Mouse (Mus musculus) hindbrain, embryonic 11.5 days (tissue): ENCODE data around the gene Sept1. TPM values are rescaled to one million over a fixed set of nuclear protein-coding genes. Genes with fewer than 3 reads are reported as not detected.

ENCODE experiments used
- ATAC-seq: fragments of 200-750 bp; cut with Nextera tagmentation; 2 replicates; pipeline ENCODE4 v1.8.0; 2017; ENCODE audit warnings: mild to moderate bottlenecking, moderate TSS enrichment, moderate library complexity; ENCODE audit not compliant: low FRiP score
- DNase-seq: peaks from one replicate; pipeline ENCODE4 v3.0.0-alpha.2; 2015; ENCODE audit warnings: low spot score
- H3K27ac ChIP-seq: fragments of 300-500 bp; sonication (generic); 2 replicates; pipeline ENCODE4 v1.5.1; 2014; ENCODE audit warnings: mild to moderate bottlenecking, low read depth, low read length
- H3K27me3 ChIP-seq: fragments of 300-500 bp; sonication (generic); 2 replicates; pipeline ENCODE4 v1.6.1; 2014; ENCODE audit warnings: mild to moderate bottlenecking, low read length, moderate library complexity, mixed read lengths; ENCODE audit not compliant: control insufficient read depth, insufficient read depth
- H3K36me3 ChIP-seq: fragments of 300-500 bp; sonication (generic); 2 replicates; pipeline ENCODE4 v1.6.1; 2014; ENCODE audit warnings: mild to moderate bottlenecking, low read length, moderate library complexity, mixed read lengths; ENCODE audit not compliant: control insufficient read depth, insufficient read depth
- H3K4me1 ChIP-seq: fragments of 300-500 bp; sonication (generic); replicated peaks from 2 replicates; pipeline ENCODE4 v1.6.1; 2014; ENCODE audit warnings: low read length, mixed read lengths; ENCODE audit not compliant: control insufficient read depth, insufficient read depth
- H3K4me2 ChIP-seq: fragments of 300-500 bp; sonication (generic); replicated peaks from 2 replicates; pipeline ENCODE4 v1.6.1; 2014; ENCODE audit warnings: mild to moderate bottlenecking, low read depth, low read length
- H3K4me3 ChIP-seq: fragments of 300-500 bp; sonication (generic); 2 replicates; pipeline ENCODE4 v1.5.1; 2014; ENCODE audit warnings: low read depth, low read length
- H3K9ac ChIP-seq: fragments of 300-500 bp; sonication (generic); 2 replicates; pipeline ENCODE4 v1.6.1; 2014; ENCODE audit warnings: low read depth, low read length
- H3K9me3 ChIP-seq: fragments of 300-500 bp; sonication (generic); 2 replicates; pipeline ENCODE4 v1.6.1; 2016; ENCODE audit warnings: low read length; ENCODE audit not compliant: control insufficient read depth
- WGBS: fragments of 180-500 bp; shearing (Covaris S2); extraction: QIAGEN DNeasy Blood & Tissue Kit; methylation state at CpG from one replicate; pipeline ENCODE4 v1.1.7; 2014; 5-methylcytosine and 5-hydroxymethylcytosine counted together
- polyA plus RNA-seq: library from polyadenylated mRNA; unstranded; fragments of >200 nt; fragmentation: Nextera tagmentation; extraction: Ambion mirVana; gene quantifications from 2 replicates; pipeline ENCODE4 v1.2.1, GENCODE M21; 2014

Sept1 gene
- polyA plus RNA-seq, 1 experiment from 2014 or later = 30.0 TPM

GRCm38 (mm10) chr7:127209851-127210250, 23.1 kb downstream of the Sept1 start:
- ATAC-seq (no peak), DNase-seq (no peak)
- Histone ChIP-seq H3K27ac (no peak overlapping the region), H3K36me3 (no peaks in the 10 kb centered on the region), H3K4me1 (peaks cover 6% of the 10 kb centered on the region; the same call in 1 of the 2 replicates), H3K9me3 (no peaks in the 10 kb centered on the region), H3K4me3 (peak overlapping the region; percentile 22), H3K9ac (no peak overlapping the region), H3K27me3 (peaks cover 10% of the 10 kb centered on the region; the same call in 1 of the 2 replicates), H3K4me2 (peak overlapping the region; percentile 39; the same call in 1 of the 2 replicates)
- 89% methylated on average over 5 of the region's 5 CpGs for WGBS

GRCm38 (mm10) chr7:127208553-127209438, 24.1 kb downstream of the Sept1 start, which contains the start of gene Mylpf:
Mylpf (plus strand) TSS chr7:127208890.
- Histone ChIP-seq H3K36me3 (no peaks in the 10 kb centered on the region), H3K27ac (peak within 1 kb of the TSS; percentile 77), H3K4me1 (peaks cover 6% of the 10 kb centered on the region; the same call in 1 of the 2 replicates), H3K9me3 (no peaks in the 10 kb centered on the region), H3K9ac (peak within 1 kb of the TSS; percentile 92), H3K4me3 (peak within 1 kb of the TSS; percentile 90), H3K27me3 (peaks cover 1% of the 10 kb centered on the region; the same call in 1 of the 2 replicates), H3K4me2 (peak within 1 kb of the TSS; percentile 96)
- DNase-seq = peak; percentile 96
- under 1% methylated on average over 36 of the region's 44 CpGs for WGBS
- peak; percentile 94 for ATAC-seq

- peak within 1 kb of the TSS; percentile 96 for H3K4me2 ChIP-seq
- 1% methylated on average over 22 of the region's 44 CpGs for WGBS
- no peaks in the 10 kb centered on the region for H3K27me3 ChIP-seq
- peaks cover 6% of the 10 kb centered on the region; the same call in 1 of the 2 replicates for H3K4me1 ChIP-seq
- H3K4me3 ChIP-seq = peak within 1 kb of the TSS; percentile 90
- ATAC-seq (peak; percentile 51), DNase-seq (no peak)
- peak within 1 kb of the TSS; percentile 77 for H3K27ac ChIP-seq
- H3K36me3 ChIP-seq = no peaks in the 10 kb centered on the region
- no peaks in the 10 kb centered on the region for H3K9me3 ChIP-seq
- H3K9ac ChIP-seq = peak within 1 kb of the TSS; percentile 92
Observed at GRCm38 (mm10) chr7:127208295-127208552, 24.7 kb downstream of the Sept1 start, which contains the start of gene Tbc1d10b. Tbc1d10b (minus strand) TSS chr7:127208468.

- Histone ChIP-seq H3K27me3 (no peaks in the 10 kb centered on the region), H3K4me3 (peak overlapping the region; percentile 90), H3K36me3 (no peaks in the 10 kb centered on the region), H3K9me3 (no peaks in the 10 kb centered on the region), H3K9ac (peak overlapping the region; percentile 92), H3K4me2 (peak overlapping the region; percentile 96), H3K27ac (peak overlapping the region; percentile 77), H3K4me1 (peaks cover 6% of the 10 kb centered on the region; the same call in 1 of the 2 replicates)
- DNase-seq = no peak
- WGBS = under 1% methylated on average over 48 of the region's 53 CpGs
- peak; percentile 36 for ATAC-seq
Observed at GRCm38 (mm10) chr7:127207374-127208294, 25.3 kb downstream of the Sept1 start.

GRCm38 (mm10) chr7:127206606-127207005, 26.3 kb downstream of the Sept1 start:
- ATAC-seq = no peak
- Histone ChIP-seq H3K36me3 (no peaks in the 10 kb centered on the region), H3K9ac (peak overlapping the region; percentile 92), H3K27me3 (no peaks in the 10 kb centered on the region), H3K4me2 (peak overlapping the region; percentile 96), H3K9me3 (no peaks in the 10 kb centered on the region), H3K4me1 (peaks cover 6% of the 10 kb centered on the region; the same call in 1 of the 2 replicates), H3K4me3 (peak overlapping the region; percentile 90), H3K27ac (no peak overlapping the region)
- 60% methylated on average over 2 of the region's 2 CpGs for WGBS
- no peak for DNase-seq

- ATAC-seq (no peak), DNase-seq (no peak)
- 64% methylated on average over 11 of the region's 11 CpGs for WGBS
- peak overlapping the region; percentile 83 for H3K4me2 ChIP-seq
- H3K27me3 ChIP-seq = no peaks in the 10 kb centered on the region
- peaks cover 5% of the 10 kb centered on the region; the same call in 1 of the 2 replicates for H3K4me1 ChIP-seq
- peak overlapping the region; percentile 80 for H3K27ac ChIP-seq
- H3K9me3 ChIP-seq = no peaks in the 10 kb centered on the region
- H3K36me3 ChIP-seq = peaks cover 20% of the 10 kb centered on the region; the same call in 1 of the 2 replicates
- peak overlapping the region; percentile 74 for H3K9ac ChIP-seq
- peak overlapping the region; percentile 69 for H3K4me3 ChIP-seq
Observed at GRCm38 (mm10) chr7:127196484-127196883, 36.4 kb downstream of the Sept1 start.

GRCm38 (mm10) chr7:127195544-127196295, 37.2 kb downstream of the Sept1 start, which contains the start of gene Cd2bp2:
Cd2bp2 (minus strand) TSS chr7:127196050.
- H3K27ac ChIP-seq = peak within 1 kb of the TSS; percentile 85
- H3K9me3 ChIP-seq = no peaks in the 10 kb centered on the region
- H3K4me3 ChIP-seq = peak within 1 kb of the TSS; percentile 69
- DNase-seq = peak; percentile 96
- peak within 1 kb of the TSS; percentile 81 for H3K9ac ChIP-seq
- H3K4me1 ChIP-seq = peaks cover 5% of the 10 kb centered on the region; the same call in 1 of the 2 replicates
- peak; percentile 97 for ATAC-seq
- H3K4me2 ChIP-seq = peak within 1 kb of the TSS; percentile 83
- H3K27me3 ChIP-seq = no peaks in the 10 kb centered on the region
- H3K36me3 ChIP-seq = peaks cover 17% of the 10 kb centered on the region; the same call in 1 of the 2 replicates
- under 1% methylated on average over 51 of the region's 51 CpGs for WGBS
